Mouse (Mus musculus): Measurements from ENCODE around the gene Foxn4. TPM values are rescaled to one million over a fixed set of nuclear protein-coding genes. Genes with fewer than 3 reads are reported as not detected.

Gene Foxn4
- polyA plus RNA-seq, 1 experiment from 2014 or later, result 6.9 TPM

DNA sequence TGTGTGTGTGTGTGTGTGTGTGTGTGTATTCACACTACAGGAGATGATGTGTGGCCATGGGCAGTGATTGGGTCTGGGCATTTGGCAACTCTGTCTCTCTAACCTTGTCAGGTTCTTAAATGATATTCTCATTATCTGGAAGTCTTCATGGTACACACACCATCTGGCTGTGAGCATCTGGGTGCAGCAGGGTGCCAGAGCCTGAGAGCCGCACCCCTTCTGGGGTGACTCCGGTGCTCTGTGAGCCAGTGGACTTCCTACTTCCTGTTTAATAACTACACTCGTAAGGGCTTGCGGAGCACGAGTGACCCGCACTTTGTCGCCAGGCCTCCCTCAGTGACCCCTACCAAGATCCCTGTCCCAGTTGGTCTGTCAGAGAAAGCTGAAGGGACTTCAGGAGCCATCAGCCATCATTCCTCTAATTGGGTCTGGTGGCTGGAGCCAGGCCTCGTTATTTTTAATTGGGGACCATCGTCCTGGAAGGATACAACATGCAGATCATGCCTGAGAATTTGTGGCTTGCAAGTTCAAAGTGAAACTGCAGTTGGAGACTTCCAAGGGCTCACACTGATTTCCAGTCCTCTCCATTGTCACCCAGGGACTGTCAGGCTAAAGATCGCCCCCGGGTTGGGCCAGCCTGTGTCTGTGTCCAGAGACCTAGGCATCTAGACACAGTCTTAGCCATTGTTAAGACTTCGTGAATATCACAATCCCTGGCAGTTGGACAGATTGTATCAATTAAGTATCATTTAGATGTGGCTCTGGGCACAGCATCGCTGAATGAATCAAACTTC is 11.2 kb upstream of the Foxn4 start:
- ATAC-seq (ENCODE audit: low FRiP score) (no peak), DNase-seq (ENCODE audit: low spot score, missing footprints) (no peak)
- Histone ChIP-seq H3K4me2 (no peak overlapping the region), H3K36me3 (ENCODE audit: control insufficient read depth, insufficient read depth, low read length) (no peaks in the 10 kb centered on the region), H3K9me3 (ENCODE audit: control insufficient read depth, low read length) (no peaks in the 10 kb centered on the region), H3K9ac (ENCODE audit: low read length) (no peak overlapping the region), H3K27ac (ENCODE audit: low read depth, low read length) (no peak overlapping the region), H3K27me3 (ENCODE audit: control insufficient read depth, insufficient read depth, low read length) (peaks cover 3% of the 10 kb centered on the region; the same call in 1 of the 2 replicates), H3K4me3 (ENCODE audit: low read depth, low read length) (no peak overlapping the region), H3K4me1 (ENCODE audit: control insufficient read depth, insufficient read depth, low read length) (peaks cover 2% of the 10 kb centered on the region; the same call in 1 of the 2 replicates)
- WGBS, result 77% methylated on average over 13 of the region's 13 CpGs

DNA sequence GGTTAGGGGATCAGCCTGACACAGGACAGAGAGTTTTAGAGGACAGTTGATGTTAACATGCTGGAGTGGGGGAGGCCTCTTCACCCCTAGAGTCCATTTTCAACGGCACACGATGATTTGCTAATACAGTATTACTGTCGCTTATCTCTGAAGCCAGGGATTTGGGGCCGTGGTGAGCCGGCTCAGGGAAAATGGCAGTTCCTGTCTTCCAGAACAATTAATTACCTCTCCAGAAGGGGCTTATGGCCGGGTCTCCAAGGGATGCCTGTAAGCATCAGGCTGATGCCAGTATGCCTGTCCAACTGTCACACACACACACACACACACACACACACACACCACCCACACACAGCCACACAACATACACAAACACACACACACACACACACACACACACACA is 8.7 kb upstream of the Foxn4 start:
- Histone ChIP-seq H3K4me1 (ENCODE audit: control insufficient read depth, insufficient read depth, low read length) (peaks cover 14% of the 10 kb centered on the region), H3K4me2 (no peak overlapping the region), H3K4me3 (ENCODE audit: low read depth, low read length) (no peak overlapping the region), H3K36me3 (ENCODE audit: control insufficient read depth, insufficient read depth, low read length) (no peaks in the 10 kb centered on the region), H3K27me3 (ENCODE audit: control insufficient read depth, insufficient read depth, low read length) (peaks cover 13% of the 10 kb centered on the region), H3K27ac (ENCODE audit: low read depth, low read length) (no peak overlapping the region), H3K9me3 (ENCODE audit: control insufficient read depth, low read length) (no peaks in the 10 kb centered on the region), H3K9ac (ENCODE audit: low read length) (no peak overlapping the region)
- WGBS, result 67% methylated on average over 6 of the region's 6 CpGs
- no peak for DNase-seq (ENCODE audit: low spot score, missing footprints)
- ATAC-seq (ENCODE audit: low FRiP score), result no peak

DNA sequence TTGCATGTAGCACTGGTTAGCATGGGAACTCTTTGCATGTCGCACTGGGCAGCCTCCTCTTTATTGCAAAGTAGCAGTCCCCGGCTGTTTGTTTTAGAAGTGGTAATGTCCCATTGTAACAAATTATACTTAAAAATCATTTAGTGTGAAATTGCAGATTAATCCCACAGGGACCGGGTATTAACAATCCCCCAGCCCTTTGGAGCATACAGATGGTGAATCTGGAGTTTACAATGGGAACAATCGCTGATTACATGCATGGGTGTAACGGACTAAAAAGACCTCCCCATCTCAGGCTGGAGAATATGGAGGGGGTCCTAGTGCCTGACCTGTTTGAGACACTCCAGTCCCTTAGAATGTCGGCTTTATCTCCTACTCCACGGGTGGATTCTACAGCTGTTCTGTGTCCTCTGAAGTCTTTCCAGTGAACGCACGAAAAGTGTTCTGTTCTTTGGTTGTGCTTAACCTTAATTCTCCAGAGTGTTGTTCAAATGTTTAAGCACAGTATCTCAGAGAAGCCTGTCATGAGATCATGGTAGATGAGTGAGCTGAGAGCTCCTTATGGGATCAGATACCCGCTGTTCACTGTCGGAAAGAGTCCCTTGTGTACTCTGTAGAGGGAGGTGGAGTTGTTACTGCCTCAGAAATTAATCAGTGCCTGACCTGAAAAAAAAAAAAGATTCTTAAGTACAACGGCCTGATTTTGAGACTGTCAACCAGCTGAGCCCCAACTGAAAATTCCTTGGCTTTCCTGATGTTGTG is 6.0 kb upstream of the Foxn4 start:
- Histone ChIP-seq H3K36me3 (ENCODE audit: control insufficient read depth, insufficient read depth, low read length) (no peaks in the 10 kb centered on the region), H3K27ac (ENCODE audit: low read depth, low read length) (no peak overlapping the region), H3K9me3 (ENCODE audit: control insufficient read depth, low read length) (no peaks in the 10 kb centered on the region), H3K4me2 (peak overlapping the region; percentile 7; the same call in 1 of the 2 replicates), H3K4me3 (ENCODE audit: low read depth, low read length) (no peak overlapping the region), H3K9ac (ENCODE audit: low read length) (no peak overlapping the region), H3K4me1 (ENCODE audit: control insufficient read depth, insufficient read depth, low read length) (peaks cover 27% of the 10 kb centered on the region), H3K27me3 (ENCODE audit: control insufficient read depth, insufficient read depth, low read length) (peaks cover 37% of the 10 kb centered on the region)
- WGBS, result 32% methylated on average over 12 of the region's 12 CpGs
- ATAC-seq (ENCODE audit: low FRiP score), result peak; percentile 54
- DNase-seq (ENCODE audit: low spot score, missing footprints), result peak; percentile 91

DNA sequence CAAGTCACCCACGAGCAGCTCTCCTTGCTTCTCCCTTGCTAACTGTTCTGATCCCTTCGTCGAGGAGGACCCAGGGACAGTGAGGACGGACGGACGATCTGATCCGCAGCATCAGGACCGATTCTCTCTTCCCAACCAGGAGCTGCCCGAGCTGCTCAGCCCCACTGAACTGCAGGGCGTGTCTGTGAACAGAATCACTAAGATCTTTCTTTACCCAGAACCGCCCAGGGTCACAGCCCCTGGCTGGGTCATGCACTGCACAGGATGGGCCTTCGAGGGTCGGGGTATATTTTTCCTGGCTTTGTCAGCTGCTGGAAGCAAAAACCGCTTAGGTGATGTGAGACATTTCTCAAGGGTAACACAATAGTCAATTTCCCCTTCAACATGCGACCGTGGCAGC is 2.4 kb upstream of the Foxn4 start:
- Histone ChIP-seq H3K9me3 (ENCODE audit: control insufficient read depth, low read length) (no peaks in the 10 kb centered on the region), H3K4me3 (ENCODE audit: low read depth, low read length) (no peak overlapping the region), H3K36me3 (ENCODE audit: control insufficient read depth, insufficient read depth, low read length) (no peaks in the 10 kb centered on the region), H3K27ac (ENCODE audit: low read depth, low read length) (no peak overlapping the region), H3K4me1 (ENCODE audit: control insufficient read depth, insufficient read depth, low read length) (peaks cover 44% of the 10 kb centered on the region), H3K9ac (ENCODE audit: low read length) (no peak overlapping the region), H3K27me3 (ENCODE audit: control insufficient read depth, insufficient read depth, low read length) (peaks cover 71% of the 10 kb centered on the region), H3K4me2 (no peak overlapping the region)
- no peak for ATAC-seq (ENCODE audit: low FRiP score)
- DNase-seq (ENCODE audit: low spot score, missing footprints), result peak; percentile 91
- WGBS, result 16% methylated on average over 16 of the region's 16 CpGs

DNA sequence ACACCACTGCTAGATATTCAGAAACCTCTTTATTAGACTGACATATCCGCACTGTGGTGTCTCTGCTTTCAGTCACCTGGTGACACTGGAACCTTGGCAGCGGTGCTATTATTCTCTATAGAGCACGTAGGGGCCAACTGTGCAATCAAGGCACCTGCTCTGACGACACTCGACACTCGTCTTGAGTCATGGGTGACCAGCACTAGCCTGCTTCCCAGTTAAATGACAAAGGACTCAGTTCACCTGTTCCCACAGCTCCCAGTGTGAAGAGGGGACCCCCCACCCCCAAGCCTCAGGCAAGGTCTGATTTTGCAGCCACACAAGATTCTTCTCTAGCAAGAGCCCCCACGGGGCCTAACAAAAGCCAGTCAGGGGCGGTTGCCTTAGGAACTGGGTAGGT is 1.7 kb upstream of the Foxn4 start:
- Histone ChIP-seq H3K9ac (ENCODE audit: low read length) (no peak overlapping the region), H3K4me1 (ENCODE audit: control insufficient read depth, insufficient read depth, low read length) (peaks cover 45% of the 10 kb centered on the region), H3K4me3 (ENCODE audit: low read depth, low read length) (no peak overlapping the region), H3K9me3 (ENCODE audit: control insufficient read depth, low read length) (no peaks in the 10 kb centered on the region), H3K36me3 (ENCODE audit: control insufficient read depth, insufficient read depth, low read length) (no peaks in the 10 kb centered on the region), H3K27ac (ENCODE audit: low read depth, low read length) (no peak overlapping the region), H3K4me2 (0 out of 2 replicates have a peak overlapping the region, but pooled peaks have one; percentile 7), H3K27me3 (ENCODE audit: control insufficient read depth, insufficient read depth, low read length) (peaks cover 73% of the 10 kb centered on the region)
- WGBS, result 8% methylated on average over 8 of the region's 8 CpGs
- DNase-seq (ENCODE audit: low spot score, missing footprints) (peak; percentile 90), ATAC-seq (ENCODE audit: low FRiP score) (no peak)

DNA sequence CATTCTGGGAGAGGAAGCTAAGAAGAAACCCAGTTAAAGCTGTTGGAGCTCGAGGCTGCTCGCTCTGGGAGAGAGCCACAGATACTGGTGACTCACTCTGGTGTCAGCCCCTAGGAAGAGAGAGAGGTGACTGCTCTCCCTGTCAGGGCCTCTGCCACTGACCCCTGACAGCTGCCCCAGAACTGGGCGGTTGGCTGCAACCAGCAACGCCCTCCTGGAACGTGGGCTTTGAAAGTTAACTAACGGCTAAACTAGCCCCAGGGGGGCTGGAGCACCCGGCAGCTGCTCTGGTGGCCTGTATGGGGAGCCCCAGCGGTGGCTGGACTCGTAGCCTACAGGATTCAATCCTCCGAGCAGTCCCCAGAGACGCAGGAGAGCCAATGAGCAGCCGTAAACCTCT is 3.6 kb downstream of the Foxn4 start:
- Histone ChIP-seq H3K27me3 (ENCODE audit: control insufficient read depth, insufficient read depth, low read length) (peaks cover 62% of the 10 kb centered on the region), H3K4me1 (ENCODE audit: control insufficient read depth, insufficient read depth, low read length) (peaks cover 32% of the 10 kb centered on the region), H3K4me2 (peak overlapping the region; percentile 19; the same call in 1 of the 2 replicates), H3K9me3 (ENCODE audit: control insufficient read depth, low read length) (no peaks in the 10 kb centered on the region), H3K9ac (ENCODE audit: low read length) (0 out of 2 replicates have a peak overlapping the region, but pooled peaks have one; percentile 20), H3K4me3 (ENCODE audit: low read depth, low read length) (no peak overlapping the region), H3K36me3 (ENCODE audit: control insufficient read depth, insufficient read depth, low read length) (no peaks in the 10 kb centered on the region), H3K27ac (ENCODE audit: low read depth, low read length) (no peak overlapping the region)
- WGBS, result 19% methylated on average over 12 of the region's 12 CpGs
- no peak for DNase-seq (ENCODE audit: low spot score, missing footprints)
- no peak for ATAC-seq (ENCODE audit: low FRiP score)

DNA sequence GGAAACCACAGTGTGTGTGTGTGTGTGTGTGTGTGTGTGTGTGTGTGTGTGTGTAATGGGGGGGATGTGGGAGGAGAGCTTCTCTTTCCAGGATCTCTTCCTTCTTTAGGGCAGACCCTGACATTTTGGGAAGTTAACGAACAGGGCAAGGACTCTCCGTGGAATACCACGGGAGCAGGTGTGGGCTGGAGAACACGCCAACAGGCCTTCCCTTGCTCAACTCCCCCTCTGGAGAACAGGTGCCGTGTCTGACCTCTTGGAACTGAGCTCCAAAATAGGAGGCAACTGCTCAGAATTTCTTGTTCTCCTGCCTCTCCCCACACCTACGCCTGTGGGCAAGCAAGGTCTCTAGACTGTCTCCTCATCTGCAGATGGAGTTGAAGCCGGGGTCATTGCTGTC is 4.1 kb downstream of the Foxn4 start:
- Histone ChIP-seq H3K4me3 (ENCODE audit: low read depth, low read length) (no peak overlapping the region), H3K4me2 (0 out of 2 replicates have a peak overlapping the region, but pooled peaks have one; percentile 3), H3K4me1 (ENCODE audit: control insufficient read depth, insufficient read depth, low read length) (peaks cover 31% of the 10 kb centered on the region), H3K9ac (ENCODE audit: low read length) (no peak overlapping the region), H3K36me3 (ENCODE audit: control insufficient read depth, insufficient read depth, low read length) (no peaks in the 10 kb centered on the region), H3K9me3 (ENCODE audit: control insufficient read depth, low read length) (no peaks in the 10 kb centered on the region), H3K27me3 (ENCODE audit: control insufficient read depth, insufficient read depth, low read length) (peaks cover 58% of the 10 kb centered on the region), H3K27ac (ENCODE audit: low read depth, low read length) (no peak overlapping the region)
- no peak for DNase-seq (ENCODE audit: low spot score, missing footprints)
- 74% methylated on average over 7 of the region's 7 CpGs for WGBS
- ATAC-seq (ENCODE audit: low FRiP score), result no peak

DNA sequence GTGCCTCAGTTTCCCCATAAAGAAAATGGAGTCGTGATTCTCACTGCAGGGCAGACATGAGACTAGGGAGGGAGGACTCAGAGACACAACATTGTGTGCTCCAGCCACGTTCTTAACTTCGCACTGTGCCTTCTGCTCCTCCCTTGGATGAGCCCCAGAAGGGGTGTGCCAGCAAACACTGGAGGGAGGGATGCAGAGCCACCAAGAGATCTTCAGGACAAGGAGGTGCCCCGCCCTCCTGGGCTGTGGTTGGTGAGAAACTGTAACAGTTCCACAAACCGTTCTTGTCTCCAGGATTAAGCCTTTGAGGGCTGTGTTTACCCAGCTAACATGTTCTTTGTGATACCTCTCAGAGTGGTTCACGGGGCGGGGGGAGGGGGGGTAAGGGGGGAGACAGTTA is 5.0 kb downstream of the Foxn4 start:
- Histone ChIP-seq H3K4me2 (no peak overlapping the region), H3K4me1 (ENCODE audit: control insufficient read depth, insufficient read depth, low read length) (peaks cover 23% of the 10 kb centered on the region), H3K36me3 (ENCODE audit: control insufficient read depth, insufficient read depth, low read length) (no peaks in the 10 kb centered on the region), H3K9me3 (ENCODE audit: control insufficient read depth, low read length) (no peaks in the 10 kb centered on the region), H3K9ac (ENCODE audit: low read length) (no peak overlapping the region), H3K27me3 (ENCODE audit: control insufficient read depth, insufficient read depth, low read length) (peaks cover 50% of the 10 kb centered on the region), H3K4me3 (ENCODE audit: low read depth, low read length) (no peak overlapping the region), H3K27ac (ENCODE audit: low read depth, low read length) (no peak overlapping the region)
- 30% methylated on average over 7 of the region's 7 CpGs for WGBS
- DNase-seq (ENCODE audit: low spot score, missing footprints) (no peak), ATAC-seq (ENCODE audit: low FRiP score) (no peak)

DNA sequence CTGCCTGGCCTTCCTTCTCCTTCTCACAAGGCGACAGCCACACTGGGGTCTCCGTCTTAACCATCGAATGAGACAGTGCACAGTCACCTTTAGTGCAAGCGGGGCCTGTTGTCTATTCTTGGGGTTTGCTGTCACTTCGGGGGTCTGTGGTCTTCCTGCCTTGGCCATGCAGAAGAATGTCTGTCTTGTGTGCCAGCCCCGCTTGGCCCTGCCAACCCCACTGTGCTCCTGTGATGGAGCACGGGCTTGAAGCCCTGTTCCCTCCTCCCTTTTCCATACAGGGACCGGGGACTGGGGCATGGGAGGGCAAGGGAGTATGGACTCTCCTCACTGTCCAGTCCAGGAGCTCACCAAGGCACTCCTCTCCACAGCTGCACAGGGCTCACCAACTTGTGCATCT is 8.8 kb downstream of the Foxn4 start:
- Histone ChIP-seq H3K4me2 (no peak overlapping the region), H3K27me3 (ENCODE audit: control insufficient read depth, insufficient read depth, low read length) (peaks cover 15% of the 10 kb centered on the region), H3K9me3 (ENCODE audit: control insufficient read depth, low read length) (no peaks in the 10 kb centered on the region), H3K4me1 (ENCODE audit: control insufficient read depth, insufficient read depth, low read length) (peaks cover 9% of the 10 kb centered on the region), H3K36me3 (ENCODE audit: control insufficient read depth, insufficient read depth, low read length) (no peaks in the 10 kb centered on the region), H3K9ac (ENCODE audit: low read length) (no peak overlapping the region), H3K27ac (ENCODE audit: low read depth, low read length) (no peak overlapping the region), H3K4me3 (ENCODE audit: low read depth, low read length) (no peak overlapping the region)
- WGBS, result 87% methylated on average over 8 of the region's 8 CpGs
- DNase-seq (ENCODE audit: low spot score, missing footprints), result no peak
- no peak for ATAC-seq (ENCODE audit: low FRiP score)

Measured in midbrain, embryonic 11.5 days (tissue).